Mouse (Mus musculus) G1E-ER4 (cell line): ENCODE data around the gene Ccdc144b. TPM values are rescaled to one million over a fixed set of nuclear protein-coding genes. Genes with fewer than 3 reads are reported as not detected.

Source experiments
- GATA1 ChIP-seq: IDR thresholded peaks from one replicate; pipeline ENCODE4 v1.8.0; 2012; ENCODE audit warnings: low read length, inconsistent platforms
- polyA plus RNA-seq: library from polyadenylated mRNA; stranded (reverse); fragments of >175 nt; gene quantifications from 2 replicates; pipeline ENCODE4 v1.2.3, GENCODE M21; 2012

Gene Ccdc144b
- not detected in 2 replicates for polyA plus RNA-seq

GRCm38 (mm10) chr3:36053447-36053846 lies at the start of gene Ccdc144b:
TSS of gene Ccdc144b (minus strand) at chr3:36053547.
- TF ChIP-seq GATA1, result no peak

- TF ChIP-seq GATA1, result no peak
These were observed 42.0 kb upstream of the Ccdc144b start for GRCm38 (mm10) chr3:36095371-36095770.

GRCm38 (mm10) chr3:36087591-36087990 lies 34.2 kb upstream of the Ccdc144b start:
- no peak for TF ChIP-seq GATA1

GRCm38 (mm10) chr3:36085394-36085793 lies 32.0 kb upstream of the Ccdc144b start:
- no peak for TF ChIP-seq GATA1

- TF ChIP-seq GATA1, result no peak
These were observed 30.0 kb upstream of the Ccdc144b start for GRCm38 (mm10) chr3:36083381-36083780.

- no peak for TF ChIP-seq GATA1
These were observed 29.5 kb upstream of the Ccdc144b start for GRCm38 (mm10) chr3:36082843-36083242.

- no peak for TF ChIP-seq GATA1
These were observed 27.4 kb upstream of the Ccdc144b start for GRCm38 (mm10) chr3:36080741-36081140.

GRCm38 (mm10) chr3:36079886-36080285 lies 26.5 kb upstream of the Ccdc144b start:
- no peak for TF ChIP-seq GATA1

- TF ChIP-seq GATA1, result no peak
These were observed 24.0 kb upstream of the Ccdc144b start for GRCm38 (mm10) chr3:36077386-36077785.

GRCm38 (mm10) chr3:36075466-36075865 lies 22.1 kb upstream of the Ccdc144b start:
- TF ChIP-seq GATA1, result no peak

- TF ChIP-seq GATA1, result no peak
These were observed 20.9 kb upstream of the Ccdc144b start for GRCm38 (mm10) chr3:36074231-36074630.

- no peak for TF ChIP-seq GATA1
These were observed 17.7 kb upstream of the Ccdc144b start for GRCm38 (mm10) chr3:36071047-36071446.

- no peak for TF ChIP-seq GATA1
These were observed 17.1 kb upstream of the Ccdc144b start for GRCm38 (mm10) chr3:36070436-36070835.

- TF ChIP-seq GATA1, result no peak
These were observed 14.4 kb upstream of the Ccdc144b start for GRCm38 (mm10) chr3:36067731-36068130.

- TF ChIP-seq GATA1, result no peak
These were observed 12.7 kb upstream of the Ccdc144b start, which contains the start of gene Acad9 for GRCm38 (mm10) chr3:36065843-36066651. TSS of gene Acad9 (plus strand) at chr3:36065979.

- no peak for TF ChIP-seq GATA1
These were observed 11.8 kb upstream of the Ccdc144b start for GRCm38 (mm10) chr3:36065166-36065565.

- TF ChIP-seq GATA1, result no peak
These were observed 11.3 kb upstream of the Ccdc144b start for GRCm38 (mm10) chr3:36064592-36065061.
